In the genomic region with DNA sequence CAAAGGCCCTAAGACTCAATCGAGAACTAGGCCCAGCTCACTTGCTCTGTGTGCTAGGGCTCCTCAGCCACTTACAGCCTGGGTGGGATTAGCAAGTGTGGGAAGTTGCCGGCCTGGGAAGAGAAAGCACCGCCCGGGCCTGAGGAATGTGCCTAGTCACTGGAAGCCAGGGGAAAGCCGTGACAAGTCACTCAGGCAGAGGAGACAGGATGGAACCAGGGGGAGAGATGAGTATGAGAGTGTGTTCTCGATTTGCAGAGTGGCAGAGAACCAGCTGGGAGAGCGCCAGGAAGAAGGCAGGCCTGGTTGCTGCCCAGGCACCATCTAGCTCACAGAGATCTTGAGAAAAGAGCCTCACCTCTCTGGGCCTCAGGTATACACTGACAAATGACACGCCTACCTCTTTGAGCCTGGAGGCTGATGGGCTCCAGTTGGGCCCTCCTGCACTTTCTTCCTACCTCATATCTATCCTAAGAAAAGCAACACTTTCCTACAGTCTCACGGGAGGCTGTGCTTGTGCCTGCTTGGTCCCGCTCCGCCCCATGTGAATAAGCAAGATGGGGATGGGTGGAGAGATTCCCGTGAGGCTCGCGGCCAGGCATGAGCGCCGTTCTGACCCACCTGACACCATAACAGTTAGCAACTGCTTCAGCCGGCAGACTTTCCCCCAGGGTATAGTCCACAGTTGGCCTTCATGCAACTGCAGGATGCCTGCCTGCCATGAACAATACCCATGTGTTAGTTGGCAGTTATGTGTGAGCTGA, we compare ENCODE assay signal across 8 mouse cellular contexts.
DNase-seq lines count a peak whose midpoint lies in the region; ATAC-seq and TF ChIP-seq lines count a peak whose summit lies in the region.

No protein-coding gene starts in this region.

- H3K9ac ChIP-seq in forebrain, embryonic 14.5 days (ENCODE audit: low read length) = no peak overlapping the region
- no peak overlapping the region for H3K9ac ChIP-seq in intestine, embryonic 14.5 days (ENCODE audit: low read length)
- peak overlapping the region; percentile 53 for H3K9ac ChIP-seq in liver, embryonic 11.5 days (ENCODE audit: low read depth, low read length)

- DNase-seq in retina, embryonic 14.5 days (ENCODE audit: low spot score) = peak; percentile 45
- DNase-seq in retina, postnatal 1 day = no peak
- DNase-seq in forebrain, embryonic 14.5 days (ENCODE audit: low spot score) = peak; percentile 29
- no peak for DNase-seq in intestine, embryonic 14.5 days (ENCODE audit: low spot score)
- DNase-seq in liver, embryonic 11.5 days (ENCODE audit: low spot score) = no peak
- peak; percentile 32 for DNase-seq in splenic B cell, adult 2 months (ENCODE audit: low read depth, low spot score)
- DNase-seq in layer of hippocampus, postnatal 25 days (ENCODE audit: extremely low spot score in 1 of 2, low spot score in 1 of 2) = no peak

- WGBS in bone marrow, adult 2 months = 66% methylated on average over 17 of the region's 17 CpGs
- 53% methylated on average over 17 of the region's 17 CpGs for WGBS in forebrain, embryonic 14.5 days
- WGBS in intestine, embryonic 14.5 days = 61% methylated on average over 17 of the region's 17 CpGs
- 66% methylated on average over 17 of the region's 17 CpGs for WGBS in liver, embryonic 11.5 days

- ATAC-seq in forebrain, embryonic 14.5 days = no peak
- 0 out of 2 replicates have a peak, but pooled peaks have one; percentile 26 for ATAC-seq in intestine, embryonic 14.5 days (replicated peaks; ENCODE audit: low FRiP score, low TSS enrichment, low read depth)
- ATAC-seq in liver, embryonic 11.5 days (replicated peaks; ENCODE audit: low FRiP score) = no peak

- H3K4me2 ChIP-seq in forebrain, embryonic 14.5 days (ENCODE audit: low read length) = no peak overlapping the region
- no peak overlapping the region for H3K4me2 ChIP-seq in intestine, embryonic 14.5 days (ENCODE audit: low read length)
- no peak overlapping the region for H3K4me2 ChIP-seq in liver, embryonic 11.5 days

- H3K27me3 ChIP-seq in forebrain, embryonic 14.5 days (replicated peaks; ENCODE audit: control insufficient read depth, insufficient read depth, low read length) = no peaks in the 10 kb centered on the region
- H3K27me3 ChIP-seq in intestine, embryonic 14.5 days (replicated peaks; ENCODE audit: control insufficient read depth, insufficient read depth, low read length) = no peaks in the 10 kb centered on the region
- H3K27me3 ChIP-seq in liver, embryonic 11.5 days (replicated peaks; ENCODE audit: control insufficient read depth, insufficient read depth, low read length) = no peaks in the 10 kb centered on the region
- H3K27me3 ChIP-seq in splenic B cell, adult 2 months (ENCODE audit: control insufficient read depth, insufficient read depth, low read length, poor library complexity, severe bottlenecking) = no peaks in the 10 kb centered on the region

- no peak overlapping the region for H3K4me3 ChIP-seq in bone marrow, adult 2 months (replicated peaks; ENCODE audit: control insufficient read depth, low read depth, low read length)
- no peak overlapping the region for H3K4me3 ChIP-seq in forebrain, embryonic 14.5 days (ENCODE audit: low read depth, low read length)
- no peak overlapping the region for H3K4me3 ChIP-seq in intestine, embryonic 14.5 days (ENCODE audit: low read depth, low read length)
- H3K4me3 ChIP-seq in liver, embryonic 11.5 days (ENCODE audit: low read depth, low read length) = no peak overlapping the region

- no peaks in the 10 kb centered on the region for H3K9me3 ChIP-seq in forebrain, embryonic 14.5 days (replicated peaks; ENCODE audit: control insufficient read depth, low read length)
- no peaks in the 10 kb centered on the region for H3K9me3 ChIP-seq in intestine, embryonic 14.5 days (ENCODE audit: control insufficient read depth, low read length)
- no peaks in the 10 kb centered on the region for H3K9me3 ChIP-seq in liver, embryonic 11.5 days (ENCODE audit: control insufficient read depth, low read length)

- no peaks in the 10 kb centered on the region for H3K36me3 ChIP-seq in forebrain, embryonic 14.5 days (ENCODE audit: control insufficient read depth, insufficient read depth, low read length)
- 0 out of 2 replicates have a peak, but pooled peaks cover 6% of the 10 kb centered on the region for H3K36me3 ChIP-seq in intestine, embryonic 14.5 days (ENCODE audit: control insufficient read depth, insufficient read depth, low read length)
- no peaks in the 10 kb centered on the region for H3K36me3 ChIP-seq in liver, embryonic 11.5 days (ENCODE audit: control insufficient read depth, insufficient read depth, low read length)
- no peaks in the 10 kb centered on the region for H3K36me3 ChIP-seq in splenic B cell, adult 2 months (ENCODE audit: control insufficient read depth, insufficient read depth, low read length, poor library complexity, severe bottlenecking)

- no peak for TF ChIP-seq CTCF in bone marrow, adult 2 months (IDR thresholded peaks at IDR 0.05; ENCODE audit: control insufficient read depth, insufficient read depth, low read length)

- no peak for TF ChIP-seq POLR2A in bone marrow, adult 2 months (IDR thresholded peaks at IDR 0.05; ENCODE audit: borderline replicate concordance, control insufficient read depth, low read depth, low read length)

- H3K27ac ChIP-seq in bone marrow, adult 2 months (ENCODE audit: control insufficient read depth, insufficient read depth, low read depth, low read length, poor library complexity) = peak overlapping the region; percentile 75
- H3K27ac ChIP-seq in forebrain, embryonic 14.5 days (ENCODE audit: low read depth, low read length) = no peak overlapping the region
- H3K27ac ChIP-seq in intestine, embryonic 14.5 days (ENCODE audit: low read depth) = no peak overlapping the region; the same call in 1 of the 2 replicates
- H3K27ac ChIP-seq in liver, embryonic 11.5 days (ENCODE audit: low read depth, low read length) = peak overlapping the region; percentile 81

- H3K4me1 ChIP-seq in bone marrow, adult 2 months (ENCODE audit: control insufficient read depth, insufficient read depth, low read length) = peaks cover 23% of the 10 kb centered on the region
- H3K4me1 ChIP-seq in forebrain, embryonic 14.5 days (ENCODE audit: control insufficient read depth, insufficient read depth, low read length) = peaks cover 43% of the 10 kb centered on the region
- peaks cover 14% of the 10 kb centered on the region for H3K4me1 ChIP-seq in intestine, embryonic 14.5 days (replicated peaks; ENCODE audit: control insufficient read depth, insufficient read depth, low read length)
- peaks cover 56% of the 10 kb centered on the region for H3K4me1 ChIP-seq in liver, embryonic 11.5 days (replicated peaks; ENCODE audit: control insufficient read depth, insufficient read depth, low read length)

Comparison
In these comparisons a context has a peak if more than half of its experiments do, and no peak if none do; other contexts are left out.
1. DNase-seq: peak in retina, embryonic 14.5 days (single experiment), forebrain, embryonic 14.5 days (single experiment) and splenic B cell, adult 2 months (single experiment); none in retina, postnatal 1 day (single experiment), intestine, embryonic 14.5 days (single experiment), liver, embryonic 11.5 days (single experiment) and layer of hippocampus, postnatal 25 days (0 of 2).
2. H3K27ac ChIP-seq: peak in bone marrow, adult 2 months (single experiment) and liver, embryonic 11.5 days (single experiment); none in forebrain, embryonic 14.5 days (single experiment) and intestine, embryonic 14.5 days (single experiment).